Mouse (Mus musculus) adrenal gland, postnatal 4 days (tissue): Measurements from ENCODE around the gene Foxo6. TPM values are rescaled to one million over a fixed set of nuclear protein-coding genes. Genes with fewer than 3 reads are reported as not detected.
A peak's percentile ranks its signal among the peaks of the same experiment; 100 is the strongest.

Experiments used
- DNase-seq, 2 experiments: peaks; one replicate each; pipeline ENCODE4 v3.0.0; 2021 to 2022; ENCODE audit warnings: low spot score in 2 of 2, mixed read lengths in 2 of 2
- total RNA-seq, 2 experiments: library from RNA; stranded (reverse); gene quantifications; 2 replicates each; pipeline ENCODE4 v1.2.3; 2021

Gene Foxo6
- total RNA-seq, 2 experiments from 2014 or later: 4.4 to 4.5 TPM

DNA sequence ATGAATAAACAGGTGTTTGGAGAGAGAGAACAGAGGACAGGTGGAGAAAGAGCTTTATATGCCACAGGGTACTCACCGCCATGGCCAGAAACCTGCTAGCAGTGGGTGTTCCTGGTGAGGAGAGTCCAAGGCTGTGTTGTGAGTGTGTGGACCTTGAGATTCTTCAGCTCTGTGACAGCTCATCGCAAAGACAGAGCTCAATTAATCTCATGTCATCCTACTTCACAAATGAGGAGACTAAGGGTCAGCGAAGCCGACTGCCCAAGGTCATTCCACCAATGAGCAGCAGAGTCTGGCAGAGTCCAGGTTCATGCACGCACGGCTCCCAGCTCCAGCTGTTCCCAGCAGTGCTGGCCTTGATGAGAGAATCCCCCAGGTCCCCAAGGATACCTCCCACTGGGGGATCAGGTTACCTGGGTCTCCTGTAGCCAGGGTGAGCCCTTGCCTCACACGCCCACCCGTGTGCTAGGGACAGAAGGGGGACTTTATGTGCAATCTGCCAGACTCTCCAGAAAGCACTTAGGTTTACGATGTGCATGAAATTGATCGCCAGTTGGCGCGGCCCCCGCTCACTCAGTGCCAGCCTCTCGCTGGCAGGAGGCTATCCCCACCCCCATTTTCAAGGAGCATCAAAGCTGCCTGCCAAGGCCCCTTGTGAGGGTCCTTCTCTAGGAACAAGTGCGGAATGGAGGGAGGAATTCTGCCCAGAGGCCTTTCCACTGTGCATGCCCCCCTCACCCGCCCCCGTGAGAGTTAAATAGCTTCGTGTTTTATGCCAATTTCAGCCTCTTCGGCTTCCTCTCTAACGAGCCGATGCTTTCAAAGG is 27.6 kb downstream of the Foxo6 start:
- DNase-seq: no peak

DNA sequence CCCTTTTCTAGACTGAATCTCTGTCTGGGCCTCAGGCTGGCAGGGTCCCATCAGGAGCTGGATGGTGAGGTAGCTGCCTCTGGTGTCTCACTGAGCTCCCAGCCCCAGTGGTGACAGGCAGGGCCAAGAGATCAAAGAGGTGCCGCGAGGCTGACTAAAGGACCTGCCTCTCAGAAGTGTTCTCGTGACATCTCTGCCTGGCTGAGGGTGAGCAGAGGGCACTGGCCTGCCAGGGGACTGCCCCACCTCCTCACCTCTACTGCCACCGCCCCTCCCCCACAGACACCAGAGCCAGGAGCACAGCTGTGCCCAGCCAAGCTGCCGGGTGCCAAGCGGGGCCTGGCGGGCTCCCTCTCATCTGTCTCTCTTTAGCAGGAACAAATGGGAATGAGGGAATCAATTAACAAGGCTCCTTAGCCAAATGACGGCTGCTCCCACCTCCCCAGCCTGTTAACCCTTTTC is 38.3 kb downstream of the Foxo6 start:
- no peak for DNase-seq

DNA sequence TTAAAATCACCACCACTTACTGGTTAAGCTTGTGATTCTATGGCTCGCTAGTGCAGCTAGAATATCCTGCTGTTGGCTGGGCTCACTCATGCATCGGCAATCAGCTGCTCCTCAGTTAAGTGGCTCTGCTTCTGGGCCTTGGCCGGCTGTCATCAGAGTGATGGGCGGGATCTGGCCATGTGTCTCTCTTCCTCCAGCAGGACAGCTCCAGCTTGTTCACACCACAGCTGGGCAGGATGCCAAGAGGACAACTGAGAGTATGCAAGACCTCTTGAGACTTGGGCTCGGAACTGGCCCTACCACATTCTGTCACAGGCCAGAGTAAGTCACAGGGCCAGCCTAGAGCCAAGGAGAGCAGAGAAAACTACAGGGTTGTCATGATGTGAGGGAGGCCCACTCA is 39.7 kb downstream of the Foxo6 start:
- DNase-seq: no peak

DNA sequence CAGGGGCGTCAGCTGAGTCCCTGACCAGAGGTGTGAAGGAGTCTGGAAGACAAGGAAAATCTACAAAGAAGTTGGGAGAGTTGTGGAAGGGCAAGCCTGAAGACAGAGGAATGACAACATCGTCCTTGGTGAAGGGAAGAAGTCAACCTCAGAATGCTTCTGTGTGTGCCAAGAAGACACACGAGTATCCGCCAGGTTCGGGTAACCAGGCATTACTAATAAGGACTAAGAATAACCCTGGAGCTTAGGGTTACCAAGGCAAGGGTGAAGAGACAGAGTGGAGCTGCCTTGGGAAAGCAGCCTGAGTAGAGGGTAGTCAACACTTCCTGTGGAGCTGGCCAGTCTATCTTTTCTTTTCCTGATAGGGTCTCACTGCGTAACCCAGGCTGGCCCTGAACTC is 41.1 kb downstream of the Foxo6 start:
- DNase-seq: no peak

DNA sequence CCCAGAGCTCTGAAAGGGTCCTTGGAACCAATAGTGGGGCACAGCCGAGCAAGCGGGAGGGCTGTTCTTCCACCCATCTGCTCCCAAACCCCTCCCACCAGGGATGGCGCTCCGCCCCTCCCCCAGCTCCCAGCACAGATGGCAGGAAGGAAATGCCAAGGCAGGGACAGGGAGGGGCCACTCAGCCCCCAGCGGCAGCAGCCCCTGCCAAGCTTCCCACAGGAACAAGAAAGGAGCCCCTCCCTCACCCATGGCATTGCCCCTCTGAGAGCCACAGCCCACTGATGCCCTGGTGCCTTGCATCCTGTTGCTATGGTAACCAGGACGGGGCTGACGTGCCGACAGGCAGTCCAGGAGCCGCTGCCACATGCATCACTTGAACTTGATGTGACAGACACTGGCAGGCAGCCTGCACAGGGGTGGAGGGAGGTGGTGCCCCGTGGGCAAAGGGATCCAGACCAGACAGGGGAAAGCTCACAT is 44.3 kb downstream of the Foxo6 start:
- DNase-seq: no peak

DNA sequence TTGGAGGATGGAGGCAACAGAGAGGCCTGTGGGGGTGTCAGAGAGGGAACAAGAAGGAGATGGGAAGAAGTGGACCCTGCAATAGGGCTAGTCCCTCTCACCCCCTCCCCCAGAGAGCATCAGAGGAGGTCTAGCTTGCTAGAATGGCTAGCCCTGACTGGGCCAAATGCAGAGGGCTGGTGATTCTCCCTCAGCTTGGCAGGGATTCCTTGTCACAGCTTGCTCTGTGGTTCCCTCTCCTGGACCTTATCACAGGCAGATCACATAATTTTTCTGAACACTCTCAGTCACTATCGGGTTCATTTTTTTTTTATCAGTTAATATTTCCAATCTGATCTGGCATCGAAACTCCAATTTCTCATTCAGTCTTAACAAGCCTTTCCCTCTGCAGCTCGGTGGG is 46.0 kb downstream of the Foxo6 start:
- no peak for DNase-seq

DNA sequence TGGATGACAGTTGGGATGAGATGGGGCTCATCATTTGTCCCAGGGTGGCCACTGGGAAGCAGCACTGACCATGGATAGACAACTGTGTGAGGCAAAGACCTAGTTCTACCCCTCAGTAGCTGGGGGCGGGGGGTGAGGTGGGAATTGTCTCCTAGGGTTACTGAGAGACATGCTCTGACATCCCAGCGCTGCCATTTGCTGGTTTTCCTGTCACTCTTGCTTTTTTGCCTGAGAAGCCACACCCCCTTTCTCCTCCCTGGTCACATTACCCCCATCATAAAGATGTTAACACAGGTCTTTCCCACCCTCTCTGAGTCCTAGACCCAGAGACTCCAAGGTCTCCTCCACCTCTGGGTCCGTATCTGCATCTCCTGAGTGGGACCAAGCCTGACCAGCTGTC is 47.7 kb downstream of the Foxo6 start:
- DNase-seq: no peak

DNA sequence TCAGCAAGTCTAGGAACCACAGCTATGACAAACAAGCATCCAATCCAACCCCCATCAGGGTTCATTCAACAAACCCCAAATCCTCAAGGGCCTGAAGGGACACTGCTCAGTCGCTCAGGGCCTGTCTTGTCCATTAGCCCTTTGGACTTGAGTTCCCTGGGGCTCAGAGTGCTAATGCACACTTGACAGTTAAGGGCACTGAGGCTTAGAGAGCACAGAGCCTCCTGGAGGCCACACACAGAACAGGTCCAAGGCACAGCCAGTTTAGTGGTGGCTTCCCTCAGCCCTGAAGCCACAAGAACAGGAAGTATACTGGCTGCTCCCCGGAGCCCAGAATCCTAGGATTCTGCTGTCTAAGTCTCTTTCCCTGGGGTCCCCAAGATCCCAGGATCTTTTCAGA is 53.9 kb downstream of the Foxo6 start:
- no peak for DNase-seq

DNA sequence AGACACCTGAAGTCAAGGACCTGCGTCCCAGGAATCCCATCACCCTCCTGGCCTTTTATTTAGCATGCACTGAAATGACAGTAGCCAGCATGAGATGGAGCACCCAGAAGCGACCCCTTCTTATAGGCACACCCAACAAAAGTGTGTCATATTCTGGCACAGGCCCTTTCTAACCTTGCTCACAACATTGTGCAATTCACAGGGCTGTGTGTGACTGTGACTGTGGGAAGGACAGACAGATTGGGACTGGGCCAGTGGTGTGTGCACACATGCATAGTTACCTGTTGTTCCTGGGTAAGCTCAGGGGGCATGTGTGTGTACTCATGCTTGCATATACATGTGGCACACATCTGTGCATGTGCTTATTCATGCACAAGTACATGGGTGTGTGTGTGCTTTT is 54.6 kb downstream of the Foxo6 start:
- no peak for DNase-seq

DNA sequence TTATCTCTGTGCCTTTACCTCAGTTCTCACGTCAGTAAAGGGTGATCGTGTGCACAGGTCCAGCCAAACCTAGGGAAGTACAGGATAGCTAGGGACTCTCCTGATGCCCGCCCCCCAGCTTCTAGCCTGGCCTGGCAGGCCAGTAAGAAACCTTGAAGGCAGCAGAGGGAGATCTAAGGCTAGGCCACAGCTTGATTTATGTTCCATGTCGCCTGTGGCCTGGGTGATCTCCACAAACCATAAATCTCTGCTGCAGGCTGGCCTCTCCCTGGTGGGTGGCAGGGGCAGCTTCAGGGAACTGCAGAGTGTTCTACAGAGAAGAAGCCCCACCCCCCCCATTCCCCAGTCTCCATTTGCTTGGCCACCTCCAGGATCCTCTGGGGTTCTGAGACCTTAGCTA is 55.2 kb downstream of the Foxo6 start:
- DNase-seq: no peak

DNA sequence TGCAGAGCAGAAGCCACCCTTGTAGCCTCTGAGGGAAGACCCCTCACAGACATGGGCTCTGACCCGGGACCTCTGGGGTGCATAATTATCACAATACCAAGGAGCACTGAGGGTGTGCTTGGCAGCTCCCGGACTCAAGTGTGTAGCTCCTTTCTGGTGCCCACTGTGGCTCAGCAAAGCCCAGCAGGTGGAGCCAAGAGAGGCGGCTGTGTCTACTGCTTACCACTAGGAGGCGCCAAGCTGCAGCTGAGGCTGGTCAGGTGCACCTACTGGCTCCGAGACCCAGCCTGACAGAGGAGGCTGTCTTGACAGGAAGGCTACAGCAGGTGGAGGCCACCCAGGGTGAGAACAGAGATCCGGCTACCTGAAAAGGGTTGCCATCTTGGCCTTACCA is 56.9 kb downstream of the Foxo6 start:
- peak in 1 of 2 experiments; percentile 57 for DNase-seq

DNA sequence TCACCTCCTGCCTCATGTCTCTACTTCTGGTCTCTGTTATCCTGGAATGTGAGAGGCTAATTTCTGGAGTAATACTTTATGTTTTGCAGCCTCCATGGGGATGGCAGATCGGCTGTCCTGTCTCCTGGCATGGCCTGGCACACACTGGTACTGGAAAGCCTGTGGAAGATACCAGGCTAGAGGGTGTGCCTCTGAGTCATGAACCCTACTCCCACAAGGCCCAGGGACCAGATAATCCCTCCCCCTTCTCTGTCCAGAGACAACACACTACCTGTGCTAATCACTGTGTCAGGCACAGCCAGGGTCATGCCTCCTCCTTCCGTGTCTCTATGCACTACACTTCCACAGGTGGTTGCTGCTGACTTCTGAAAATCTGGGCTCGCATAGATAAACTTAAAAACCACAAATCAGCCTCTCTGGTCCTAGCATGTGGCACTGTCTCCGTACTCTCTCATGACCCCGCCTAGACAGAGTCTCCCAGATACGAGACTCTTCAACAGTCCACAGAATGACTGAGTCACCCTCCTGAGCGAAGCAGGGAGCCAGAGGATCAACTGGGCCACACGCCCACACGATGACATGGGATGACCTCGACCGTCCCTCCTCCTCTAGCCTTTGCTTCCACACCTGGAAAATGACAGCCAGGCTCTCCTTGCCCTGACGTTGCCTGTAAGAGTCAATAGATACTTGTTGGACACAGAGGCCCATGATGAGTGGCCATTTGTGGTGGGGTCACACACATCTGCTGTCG is 57.5 kb downstream of the Foxo6 start:
- no peak for DNase-seq

DNA sequence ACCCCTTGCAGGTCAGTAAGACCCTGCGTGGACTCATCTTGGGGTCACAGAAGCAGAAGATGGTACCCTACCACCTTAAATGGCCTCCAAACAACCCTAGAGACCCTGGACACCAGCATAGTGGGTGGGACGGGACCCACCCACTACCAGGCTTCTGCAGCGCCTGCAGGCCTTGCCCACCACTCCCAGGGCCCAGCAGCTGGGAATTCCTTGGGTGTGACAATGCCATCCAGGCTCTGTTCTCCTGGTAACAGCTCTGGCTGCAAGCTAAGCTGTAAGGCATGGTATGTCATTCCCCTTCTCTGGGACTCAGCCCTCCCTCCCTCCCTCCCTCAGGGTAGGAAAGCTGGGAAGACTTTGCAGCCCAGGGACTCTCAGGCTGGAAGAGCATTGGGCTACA is 58.5 kb downstream of the Foxo6 start:
- no peak for DNase-seq

DNA sequence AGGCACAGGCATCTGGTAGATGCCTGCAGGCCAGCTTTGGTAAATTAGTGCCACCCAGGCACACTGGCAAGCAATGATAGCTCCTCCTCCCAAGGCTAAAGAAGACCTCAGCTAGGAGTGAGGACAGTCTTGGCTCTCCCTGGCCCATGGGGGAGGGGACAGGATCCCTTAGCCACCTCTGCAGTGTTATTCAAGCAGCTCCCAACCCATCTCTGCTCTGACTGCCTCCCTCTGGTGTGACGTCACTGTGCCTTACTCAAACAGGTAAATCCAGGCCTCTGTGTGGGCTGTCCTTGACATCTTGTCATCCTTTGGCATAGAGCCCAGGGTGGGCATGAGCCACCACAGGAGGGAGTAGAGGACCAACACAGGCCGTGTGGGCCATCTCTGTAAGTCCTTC is 59.9 kb downstream of the Foxo6 start:
- no peak for DNase-seq

DNA sequence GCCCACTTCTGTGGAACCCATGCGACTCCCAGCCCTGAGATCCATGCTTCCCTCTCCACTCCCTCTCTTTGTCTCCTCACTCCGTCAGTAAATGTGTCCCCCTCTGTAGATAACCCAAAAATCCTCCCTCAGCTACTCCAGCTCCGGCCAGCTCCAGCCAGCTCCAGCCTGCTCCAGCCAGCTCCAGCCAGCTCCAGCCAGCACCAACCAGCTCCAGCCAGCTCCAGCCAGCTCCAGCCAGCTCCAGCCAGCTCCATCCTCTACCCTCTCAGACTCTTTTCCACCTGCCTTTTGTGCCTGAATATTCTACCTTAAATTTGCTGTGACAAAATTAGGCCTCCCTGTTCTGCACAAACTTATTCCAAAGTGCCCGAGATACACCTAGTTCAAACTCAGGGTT is 60.5 kb downstream of the Foxo6 start:
- no peak for DNase-seq

DNA sequence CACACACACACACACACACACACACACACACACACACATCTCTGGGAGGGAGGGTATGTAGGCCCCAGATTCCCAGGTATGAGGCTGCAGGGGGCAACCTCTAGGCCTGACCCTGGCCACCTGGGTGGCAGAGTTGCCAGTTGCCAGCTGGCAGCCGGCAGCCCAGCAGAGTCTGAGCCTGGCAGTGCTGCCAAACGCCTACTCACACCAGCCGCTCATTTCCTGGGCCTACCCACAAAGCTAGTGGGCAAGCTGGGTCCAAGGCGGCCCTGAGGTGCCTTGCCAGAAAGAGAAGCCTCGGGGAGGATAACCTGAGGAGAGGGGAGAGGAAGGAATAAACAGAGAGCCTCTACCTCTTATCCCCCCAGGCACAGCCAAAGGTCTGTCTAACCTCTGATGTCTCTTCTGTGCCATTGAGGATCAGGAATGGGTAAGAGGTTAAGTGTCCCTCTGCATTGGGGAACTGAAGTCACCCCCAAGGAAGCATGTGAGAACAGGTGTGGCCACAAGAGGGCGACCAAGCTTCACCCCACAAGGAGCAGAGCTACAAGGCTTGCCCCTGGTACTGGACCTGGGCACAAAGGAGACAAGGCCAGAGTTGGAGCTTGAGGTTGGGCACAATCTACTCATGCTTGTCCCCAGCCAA is 61.9 kb downstream of the Foxo6 start:
- peak; percentile 48 to 50 for DNase-seq

DNA sequence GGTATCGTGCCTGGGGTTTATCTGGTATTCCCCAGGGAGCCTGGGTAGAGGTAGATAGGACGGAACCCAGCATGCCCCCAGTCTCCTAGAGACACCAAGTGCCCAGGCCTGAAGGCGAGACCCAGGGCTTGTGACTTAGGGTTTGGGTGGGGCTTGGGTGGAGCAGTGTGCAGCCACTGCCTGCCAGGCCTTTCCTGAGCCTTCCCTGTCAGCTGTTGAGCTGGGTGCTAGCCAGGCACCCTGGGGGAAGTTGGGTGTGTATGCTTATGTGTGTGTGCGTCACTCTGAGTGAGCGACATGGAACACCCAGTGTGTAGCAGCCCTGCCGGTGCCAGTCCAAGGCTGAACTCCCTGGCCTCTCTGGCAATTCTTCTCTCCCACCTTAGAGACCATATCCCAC is 63.3 kb downstream of the Foxo6 start:
- DNase-seq: no peak

DNA sequence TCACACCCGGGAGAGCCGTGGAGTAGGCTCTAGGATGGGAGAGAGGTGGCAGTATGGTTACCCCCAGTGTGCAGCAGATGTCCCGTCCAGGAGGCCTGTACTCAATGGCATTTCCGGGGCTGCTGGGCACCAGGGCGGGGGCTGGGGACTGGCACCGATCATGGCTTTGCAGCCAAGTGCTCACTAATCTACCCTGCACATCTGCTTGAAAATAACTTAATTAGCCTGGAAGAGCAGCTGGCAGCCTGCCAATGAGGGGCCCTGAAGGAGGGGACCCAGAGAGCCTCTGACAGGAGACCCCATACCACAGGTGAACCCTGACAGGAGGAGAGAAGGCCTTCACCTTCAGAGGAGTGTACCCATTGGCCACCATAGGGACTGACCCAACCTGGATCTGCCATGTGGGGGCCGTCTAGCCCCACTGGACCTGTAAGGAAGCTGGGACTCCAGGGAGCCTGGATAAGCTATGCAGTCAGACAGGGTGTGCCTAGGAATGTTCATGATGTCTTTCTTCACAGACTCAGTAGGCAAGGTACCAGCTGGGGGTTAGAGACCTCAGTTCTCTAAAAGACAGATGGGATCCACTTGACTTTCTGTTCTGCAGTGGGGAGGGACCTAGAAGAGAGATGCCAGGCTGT is 63.9 kb downstream of the Foxo6 start:
- DNase-seq: no peak

DNA sequence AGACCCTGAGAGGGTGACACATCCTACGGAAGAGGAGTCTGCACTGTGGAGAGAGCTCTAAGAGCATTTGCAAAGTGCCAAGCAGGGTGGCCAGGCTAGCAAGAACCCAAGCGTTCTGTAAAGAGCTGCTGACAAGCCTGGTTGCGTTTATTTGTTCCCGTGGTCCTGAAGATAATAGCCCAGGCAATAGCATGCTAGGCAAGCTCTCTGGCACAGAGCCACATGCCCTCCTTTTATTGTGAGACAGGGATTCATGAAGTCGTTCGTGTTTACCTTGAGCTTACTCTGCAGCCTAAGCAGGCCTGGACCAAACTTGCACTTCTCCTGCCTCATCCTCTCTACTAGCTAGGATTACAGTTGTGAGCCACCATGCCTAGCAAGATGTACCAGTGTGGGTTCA is 65.4 kb downstream of the Foxo6 start:
- DNase-seq: no peak

DNA sequence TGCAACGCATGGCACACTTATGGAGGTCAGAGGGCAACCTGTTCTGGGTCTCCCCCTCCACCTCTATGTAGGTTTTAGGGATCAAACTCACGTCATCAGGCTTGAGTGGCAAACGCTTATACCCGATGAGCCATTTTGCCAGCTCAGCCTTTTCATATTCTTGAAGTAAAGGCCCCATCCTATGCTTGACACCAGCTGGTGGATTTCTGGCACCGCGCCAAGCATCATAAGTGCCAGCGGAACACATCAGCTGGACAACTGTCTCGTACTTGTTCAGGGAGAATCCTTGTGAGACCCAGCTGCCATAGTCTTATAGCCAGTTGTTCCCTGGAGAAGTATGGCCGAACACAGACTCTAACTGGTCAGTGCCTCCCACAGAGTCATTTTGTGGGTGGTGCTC is 68.3 kb downstream of the Foxo6 start:
- no peak for DNase-seq
